Mouse (Mus musculus) heart, adult 10 weeks (tissue): ENCODE results near the gene Crisp1. TPM values are rescaled to one million over a fixed set of nuclear protein-coding genes. Genes with fewer than 3 reads are reported as not detected.

Experiments
- polyA plus RNA-seq: library from polyadenylated mRNA; stranded (reverse); fragments of 350-450 nt; fragmentation: Illumina TruSeq; extraction: RNeasy Lipid Tissue Mini Kit (QIAGEN cat#74804); gene quantifications from one replicate; pipeline ENCODE4 v1.2.3, GENCODE M21; 2014; ENCODE audit warnings: low read depth, low replicate concordance

The Crisp1 gene
- polyA plus RNA-seq = not detected

GRCm38 (mm10) chr17:40319062-40319461 is at the start of gene Crisp1:
Gene Crisp1 (minus strand): TSS chr17:40319207.

Other genes with a start within 250 kb of the Crisp1 start
- not detected for gene AC192777.2, start 223.8 kb downstream of the Crisp1 start, polyA plus RNA-seq
- not detected for gene Pgk2, start 110.6 kb downstream of the Crisp1 start, polyA plus RNA-seq
- gene Crisp3, start 76.9 kb downstream of the Crisp1 start, polyA plus RNA-seq = not detected
- not detected for gene Esp8, start 200.8 kb upstream of the Crisp1 start, polyA plus RNA-seq
- not detected for gene Esp6, start 242.3 kb upstream of the Crisp1 start, polyA plus RNA-seq